Mouse (Mus musculus) heart, embryonic 12.5 days (tissue): Measurements from ENCODE around the gene Vps35l. TPM values are rescaled to one million over a fixed set of nuclear protein-coding genes. Genes with fewer than 3 reads are reported as not detected.

Experiments used
- ATAC-seq: fragments of 200-750 bp; cut with Nextera tagmentation; 2 replicates; pipeline ENCODE4 v1.8.0; 2017; ENCODE audit warnings: moderate TSS enrichment, moderate library complexity; ENCODE audit not compliant: insufficient number of reproducible peaks, low FRiP score
- H3K27ac ChIP-seq: fragments of 300-500 bp; sonication (generic); 2 replicates; pipeline ENCODE4 v1.5.1; 2016; ENCODE audit warnings: mild to moderate bottlenecking, moderate library complexity; ENCODE audit not compliant: poor library complexity, severe bottlenecking
- H3K27me3 ChIP-seq: fragments of 300-500 bp; sonication (generic); replicated peaks from 2 replicates; pipeline ENCODE4 v1.6.1; 2016; ENCODE audit warnings: mild to moderate bottlenecking, moderate library complexity
- H3K36me3 ChIP-seq: fragments of 300-500 bp; sonication (generic); 2 replicates; pipeline ENCODE4 v1.6.1; 2016; ENCODE audit warnings: mild to moderate bottlenecking, moderate library complexity
- H3K4me1 ChIP-seq: fragments of 300-500 bp; sonication (generic); replicated peaks from 2 replicates; pipeline ENCODE4 v1.6.1; 2016; ENCODE audit warnings: mild to moderate bottlenecking
- H3K4me2 ChIP-seq: fragments of 300-500 bp; sonication (generic); 2 replicates; pipeline ENCODE4 v1.6.1; 2016; ENCODE audit warnings: mild to moderate bottlenecking, moderate library complexity
- H3K4me3 ChIP-seq: fragments of 300-500 bp; sonication (generic); 2 replicates; pipeline ENCODE4 v1.5.1; 2016; ENCODE audit warnings: mild to moderate bottlenecking
- H3K9ac ChIP-seq: fragments of 300-500 bp; sonication (generic); 2 replicates; pipeline ENCODE4 v1.6.1; 2016; ENCODE audit warnings: mild to moderate bottlenecking, moderate library complexity
- H3K9me3 ChIP-seq: fragments of 300-500 bp; sonication (generic); replicated peaks from 2 replicates; pipeline ENCODE4 v1.6.1; 2016; ENCODE audit warnings: mild to moderate bottlenecking, moderate library complexity
- WGBS: fragments of 180-500 bp; shearing (Covaris S2); methylation state at CpG from one replicate; pipeline ENCODE4 v1.1.7; 2016; 5-methylcytosine and 5-hydroxymethylcytosine counted together
- polyA plus RNA-seq: library from polyadenylated mRNA; unstranded; fragments of >200 nt; fragmentation: Nextera tagmentation; extraction: Ambion mirVana; gene quantifications from 2 replicates; pipeline ENCODE4 v1.2.1, GENCODE M21; 2016

The Vps35l gene
- polyA plus RNA-seq, 1 experiment from 2014 or later: 55.7 TPM

GRCm38 (mm10) chr7:118849543-118850250 is 109.7 kb downstream of the Vps35l start:
- 67% methylated on average over 5 of the region's 5 CpGs for WGBS
- Histone ChIP-seq H3K36me3 (peaks cover 87% of the 10 kb centered on the region), H3K4me2 (no peak overlapping the region), H3K9me3 (no peaks in the 10 kb centered on the region), H3K4me1 (peaks cover 47% of the 10 kb centered on the region), H3K9ac (0 out of 2 replicates have a peak overlapping the region, but pooled peaks have one; percentile 3), H3K27ac (peak overlapping the region; percentile 80), H3K27me3 (no peaks in the 10 kb centered on the region), H3K4me3 (no peak overlapping the region)
- ATAC-seq: no peak

GRCm38 (mm10) chr7:118850676-118851290 is 110.8 kb downstream of the Vps35l start:
- Histone ChIP-seq H3K4me3 (no peak overlapping the region), H3K9me3 (no peaks in the 10 kb centered on the region), H3K27me3 (no peaks in the 10 kb centered on the region), H3K9ac (no peak overlapping the region), H3K36me3 (peaks cover 77% of the 10 kb centered on the region), H3K27ac (no peak overlapping the region), H3K4me2 (no peak overlapping the region), H3K4me1 (peaks cover 48% of the 10 kb centered on the region)
- 77% methylated on average over 9 of the region's 9 CpGs for WGBS
- no peak for ATAC-seq

- H3K36me3 ChIP-seq: peaks cover 69% of the 10 kb centered on the region
Observed at GRCm38 (mm10) chr7:118851571-118851970, 111.5 kb downstream of the Vps35l start.

GRCm38 (mm10) chr7:118852611-118853010 is 112.6 kb downstream of the Vps35l start:
- Histone ChIP-seq H3K27ac (no peak overlapping the region), H3K9me3 (no peaks in the 10 kb centered on the region), H3K4me1 (peaks cover 53% of the 10 kb centered on the region), H3K36me3 (peaks cover 59% of the 10 kb centered on the region), H3K4me2 (no peak overlapping the region), H3K27me3 (no peaks in the 10 kb centered on the region), H3K4me3 (no peak overlapping the region), H3K9ac (no peak overlapping the region)
- ATAC-seq: no peak
- WGBS: 79% methylated on average over 4 of the region's 4 CpGs

More at GRCm38 (mm10) chr7:118851571-118851970, 111.5 kb downstream of the Vps35l start:
- Histone ChIP-seq H3K4me2 (no peak overlapping the region), H3K4me3 (no peak overlapping the region), H3K27ac (no peak overlapping the region), H3K9me3 (no peaks in the 10 kb centered on the region), H3K4me1 (peaks cover 53% of the 10 kb centered on the region), H3K9ac (no peak overlapping the region), H3K27me3 (no peaks in the 10 kb centered on the region)
- ATAC-seq: no peak
- WGBS: 81% methylated on average over 7 of the region's 7 CpGs

GRCm38 (mm10) chr7:118854606-118855005 is 114.6 kb downstream of the Vps35l start:
- 19% methylated on average over 3 of the region's 3 CpGs for WGBS
- Histone ChIP-seq H3K9me3 (no peaks in the 10 kb centered on the region), H3K4me2 (peak overlapping the region; percentile 78), H3K27ac (no peak overlapping the region), H3K9ac (peak overlapping the region; percentile 76), H3K4me3 (peak overlapping the region; percentile 82), H3K4me1 (peaks cover 34% of the 10 kb centered on the region), H3K36me3 (peaks cover 40% of the 10 kb centered on the region), H3K27me3 (no peaks in the 10 kb centered on the region)
- no peak for ATAC-seq

GRCm38 (mm10) chr7:118855171-118855876 is 115.3 kb downstream of the Vps35l start, which contains the start of gene Iqck:
Iqck (plus strand) TSS chr7:118855752.
- H3K27me3 ChIP-seq: no peaks in the 10 kb centered on the region
- H3K4me3 ChIP-seq: peak within 1 kb of the TSS; percentile 82
- no peak within 1 kb of the TSS; the same call in 1 of the 2 replicates for H3K27ac ChIP-seq
- peaks cover 33% of the 10 kb centered on the region for H3K36me3 ChIP-seq
- WGBS: under 1% methylated on average over 57 of the region's 57 CpGs
- ATAC-seq: peak; percentile 93
- H3K9ac ChIP-seq: peak within 1 kb of the TSS; percentile 76
- H3K4me1 ChIP-seq: peaks cover 27% of the 10 kb centered on the region
- H3K9me3 ChIP-seq: no peaks in the 10 kb centered on the region
- H3K4me2 ChIP-seq: peak within 1 kb of the TSS; percentile 78

GRCm38 (mm10) chr7:118855877-118856304 is 115.9 kb downstream of the Vps35l start, which contains the start of gene Knop1:
Knop1 (minus strand) TSS chr7:118856254.
- Histone ChIP-seq H3K9me3 (no peaks in the 10 kb centered on the region), H3K9ac (peak within 1 kb of the TSS; percentile 76), H3K4me2 (peak within 1 kb of the TSS; percentile 78), H3K4me1 (peaks cover 21% of the 10 kb centered on the region), H3K27ac (no peak within 1 kb of the TSS; the same call in 1 of the 2 replicates), H3K27me3 (no peaks in the 10 kb centered on the region), H3K36me3 (peaks cover 28% of the 10 kb centered on the region), H3K4me3 (peak within 1 kb of the TSS; percentile 82)
- under 1% methylated on average over 42 of the region's 46 CpGs for WGBS
- peak; percentile 81 for ATAC-seq

- Histone ChIP-seq H3K4me1 (peaks cover 15% of the 10 kb centered on the region), H3K27me3 (no peaks in the 10 kb centered on the region), H3K9ac (no peak overlapping the region), H3K36me3 (0 out of 2 replicates have a peak, but pooled peaks cover 4% of the 10 kb centered on the region), H3K9me3 (no peaks in the 10 kb centered on the region), H3K4me2 (no peak overlapping the region), H3K27ac (no peak overlapping the region), H3K4me3 (no peak overlapping the region)
- no peak for ATAC-seq
- 73% methylated on average over 1 of the region's 1 CpGs for WGBS
Observed at GRCm38 (mm10) chr7:118858640-118859039, 118.6 kb downstream of the Vps35l start.

- Histone ChIP-seq H3K27ac (no peak overlapping the region), H3K27me3 (no peaks in the 10 kb centered on the region), H3K4me2 (no peak overlapping the region), H3K4me3 (no peak overlapping the region), H3K36me3 (no peaks in the 10 kb centered on the region), H3K4me1 (no peaks in the 10 kb centered on the region), H3K9ac (no peak overlapping the region), H3K9me3 (no peaks in the 10 kb centered on the region)
- 63% methylated on average over 2 of the region's 2 CpGs for WGBS
- no peak for ATAC-seq
Observed at GRCm38 (mm10) chr7:118865362-118865761, 125.3 kb downstream of the Vps35l start.

GRCm38 (mm10) chr7:118879466-118880029 is 139.5 kb downstream of the Vps35l start:
- Histone ChIP-seq H3K36me3 (no peaks in the 10 kb centered on the region), H3K4me1 (peaks cover 18% of the 10 kb centered on the region), H3K27ac (no peak overlapping the region), H3K9me3 (no peaks in the 10 kb centered on the region), H3K9ac (no peak overlapping the region), H3K27me3 (no peaks in the 10 kb centered on the region), H3K4me2 (no peak overlapping the region), H3K4me3 (no peak overlapping the region)
- no peak for ATAC-seq
- 76% methylated on average over 3 of the region's 3 CpGs for WGBS

GRCm38 (mm10) chr7:118883957-118884356 is 143.9 kb downstream of the Vps35l start:
- H3K4me3 ChIP-seq: no peak overlapping the region
- H3K27me3 ChIP-seq: no peaks in the 10 kb centered on the region
- H3K27ac ChIP-seq: no peak overlapping the region
- no peak overlapping the region for H3K4me2 ChIP-seq
- no peaks in the 10 kb centered on the region for H3K9me3 ChIP-seq
- no peaks in the 10 kb centered on the region for H3K36me3 ChIP-seq
- 44% methylated on average over 4 of the region's 4 CpGs for WGBS
- no peak overlapping the region for H3K9ac ChIP-seq
- no peak for ATAC-seq
- H3K4me1 ChIP-seq: peaks cover 18% of the 10 kb centered on the region
